Mouse (Mus musculus): ENCODE results near the gene Olfr488. TPM values are rescaled to one million over a fixed set of nuclear protein-coding genes. Genes with fewer than 3 reads are reported as not detected.
"Not testable (repeated sequence)": the region's sequence is repeated elsewhere in the genome, so short reads cannot be mapped to it uniquely, and the experiment has no call there.

Gene Olfr488
- not detected in 2 replicates for polyA plus RNA-seq (2014; fragmentation: Nextera tagmentation; extraction: Ambion mirVana)

DNA sequence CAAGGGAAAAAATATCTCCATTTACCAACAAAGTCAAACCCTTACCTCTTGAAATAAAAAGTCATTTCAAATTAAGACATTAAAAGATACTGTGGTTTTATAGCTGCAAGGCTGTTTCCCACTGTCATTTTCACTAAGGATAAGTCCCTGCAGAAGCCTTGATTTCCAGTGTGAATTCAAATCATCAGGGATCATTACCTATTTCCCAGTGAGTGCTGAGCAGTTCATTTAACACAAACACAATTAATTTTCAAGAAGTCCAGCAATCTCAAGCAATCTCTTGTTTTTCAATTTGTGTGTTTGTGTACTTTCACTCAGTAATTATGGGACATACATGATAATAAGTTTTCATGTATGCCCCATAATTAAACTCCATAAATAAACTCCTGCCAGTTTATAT lies at the start of gene Olfr488:
TSS of gene Olfr488 (minus strand) at position 101 of the 400 bp plus-strand sequence.
- no peaks in the 10 kb centered on the region for H3K9me3 ChIP-seq (ENCODE audit: control insufficient read depth, low read length)
- H3K4me3 ChIP-seq (ENCODE audit: low read depth, low read length), result no peak within 1 kb of the TSS
- no peak within 1 kb of the TSS for H3K4me2 ChIP-seq (ENCODE audit: low read depth)
- no peaks in the 10 kb centered on the region for H3K4me1 ChIP-seq (ENCODE audit: control insufficient read depth, insufficient read depth, low read length)
- DNase-seq (ENCODE audit: low spot score) (no peak), ATAC-seq (ENCODE audit: insufficient read depth, low FRiP score, low TSS enrichment) (no peak)
- no peaks in the 10 kb centered on the region for H3K36me3 ChIP-seq (ENCODE audit: control insufficient read depth, insufficient read depth, low read length)
- no peaks in the 10 kb centered on the region for H3K27me3 ChIP-seq (ENCODE audit: control insufficient read depth, insufficient read depth, low read length)
- H3K27ac ChIP-seq (ENCODE audit: low read depth, low read length), result no peak within 1 kb of the TSS
- no peak within 1 kb of the TSS for H3K9ac ChIP-seq (ENCODE audit: low read length)

GRCm38 (mm10) chr7:108288834-108289233 lies 30.7 kb upstream of the Olfr488 start, which contains the start of gene Olfr490:
Olfr490 (minus strand) TSS chr7:108288934.
- Histone ChIP-seq H3K27ac (ENCODE audit: low read depth, low read length) (no peak within 1 kb of the TSS), H3K4me2 (ENCODE audit: low read depth) (no peak within 1 kb of the TSS), H3K9me3 (ENCODE audit: control insufficient read depth, low read length) (no peaks in the 10 kb centered on the region), H3K27me3 (ENCODE audit: control insufficient read depth, insufficient read depth, low read length) (no peaks in the 10 kb centered on the region), H3K4me1 (ENCODE audit: control insufficient read depth, insufficient read depth, low read length) (no peaks in the 10 kb centered on the region), H3K9ac (ENCODE audit: low read length) (no peak within 1 kb of the TSS), H3K36me3 (ENCODE audit: control insufficient read depth, insufficient read depth, low read length) (no peaks in the 10 kb centered on the region), H3K4me3 (ENCODE audit: low read depth, low read length) (no peak within 1 kb of the TSS)
- ATAC-seq (ENCODE audit: insufficient read depth, low FRiP score, low TSS enrichment) (no peak), DNase-seq (ENCODE audit: low spot score) (no peak)

DNA sequence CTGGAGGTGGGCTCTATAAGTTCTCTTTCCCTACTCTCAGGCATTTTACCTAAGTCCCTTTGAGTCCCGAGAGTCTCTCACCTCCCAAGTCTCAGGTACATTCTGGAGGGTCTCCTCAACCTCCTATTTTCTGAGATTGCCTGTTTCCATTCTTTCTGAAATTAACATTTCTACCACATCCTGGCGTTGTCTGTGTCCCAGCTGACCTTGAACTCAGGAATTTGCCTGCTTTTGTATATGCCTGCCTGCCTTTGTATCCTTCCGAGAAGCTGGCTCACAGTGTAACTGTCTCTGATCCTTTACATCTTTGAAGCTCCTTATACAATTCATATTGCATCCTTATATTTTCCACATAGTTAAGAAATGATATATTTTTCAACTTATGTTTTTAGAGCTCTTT lies 24.6 kb downstream of the Olfr488 start:
- no peaks in the 10 kb centered on the region for H3K27me3 ChIP-seq (ENCODE audit: control insufficient read depth, insufficient read depth, low read length)
- H3K4me3 ChIP-seq (ENCODE audit: low read depth, low read length), result no peak overlapping the region
- H3K4me2 ChIP-seq (ENCODE audit: low read depth), result no peak overlapping the region
- H3K27ac ChIP-seq (ENCODE audit: low read depth, low read length), result no peak overlapping the region
- H3K36me3 ChIP-seq (ENCODE audit: control insufficient read depth, insufficient read depth, low read length), result no peaks in the 10 kb centered on the region
- WGBS, result 76% methylated on average over 3 of the region's 3 CpGs
- no peaks in the 10 kb centered on the region for H3K4me1 ChIP-seq (ENCODE audit: control insufficient read depth, insufficient read depth, low read length)
- DNase-seq (ENCODE audit: low spot score) (no peak), ATAC-seq (ENCODE audit: insufficient read depth, low FRiP score, low TSS enrichment) (no peak)
- no peak overlapping the region for H3K9ac ChIP-seq (ENCODE audit: low read length)
- H3K9me3 ChIP-seq (ENCODE audit: control insufficient read depth, low read length), result no peaks in the 10 kb centered on the region

DNA sequence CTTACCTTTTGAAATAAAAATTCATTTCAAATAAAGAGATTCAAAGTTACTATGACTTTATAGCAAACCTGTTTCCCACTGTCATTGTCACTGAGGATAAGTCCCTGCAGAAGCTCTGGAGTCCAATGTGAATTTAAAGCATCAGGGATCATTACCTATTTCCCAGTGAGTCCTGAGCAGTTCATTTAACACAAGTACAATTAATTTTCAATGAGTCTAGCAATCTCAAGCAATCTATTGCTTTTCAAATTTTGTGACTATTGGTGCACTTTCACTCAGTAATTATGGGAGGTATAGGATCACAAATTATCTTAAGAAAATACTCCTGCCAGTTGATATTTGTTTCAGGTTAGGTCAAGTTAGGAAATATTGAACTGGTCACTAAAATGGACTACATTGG lies 43.6 kb downstream of the Olfr488 start, which contains the start of gene Olfr487:
TSS of gene Olfr487 (minus strand) at position 101 of the 400 bp plus-strand sequence.
- ATAC-seq (ENCODE audit: insufficient read depth, low FRiP score, low TSS enrichment); H3K4me1 ChIP-seq (ENCODE audit: control insufficient read depth, insufficient read depth, low read length); H3K4me2 ChIP-seq (ENCODE audit: low read depth); DNase-seq (ENCODE audit: low spot score); H3K27me3 ChIP-seq (ENCODE audit: control insufficient read depth, insufficient read depth, low read length); H3K9ac ChIP-seq (ENCODE audit: low read length); H3K36me3 ChIP-seq (ENCODE audit: control insufficient read depth, insufficient read depth, low read length); H3K27ac ChIP-seq (ENCODE audit: low read depth, low read length); H3K9me3 ChIP-seq (ENCODE audit: control insufficient read depth, low read length); H3K4me3 ChIP-seq (ENCODE audit: low read depth, low read length): not testable (repeated sequence)

Other genes with a start within 250 kb of the Olfr488 start
- not detected in 2 replicates for gene Olfr478, start 224.4 kb downstream of the Olfr488 start, polyA plus RNA-seq (2014; fragmentation: Nextera tagmentation; extraction: Ambion mirVana)
- gene Olfr479, start 207.7 kb downstream of the Olfr488 start, polyA plus RNA-seq (2014; fragmentation: Nextera tagmentation; extraction: Ambion mirVana), result not detected in 2 replicates
- gene Olfr480, start 191.0 kb downstream of the Olfr488 start, polyA plus RNA-seq (2014; fragmentation: Nextera tagmentation; extraction: Ambion mirVana), result not detected in 2 replicates
- gene Olfr481, start 178.5 kb downstream of the Olfr488 start, polyA plus RNA-seq (2014; fragmentation: Nextera tagmentation; extraction: Ambion mirVana), result not detected in 2 replicates
- gene Olfr482, start 160.8 kb downstream of the Olfr488 start, polyA plus RNA-seq (2014; fragmentation: Nextera tagmentation; extraction: Ambion mirVana), result not detected in 2 replicates
- gene Olfr483, start 157.5 kb downstream of the Olfr488 start, polyA plus RNA-seq (2014; fragmentation: Nextera tagmentation; extraction: Ambion mirVana), result not detected in 2 replicates
- not detected in 2 replicates for gene Olfr484, start 130.9 kb downstream of the Olfr488 start, polyA plus RNA-seq (2014; fragmentation: Nextera tagmentation; extraction: Ambion mirVana)
- not detected in 2 replicates for gene Olfr485, start 98.5 kb downstream of the Olfr488 start, polyA plus RNA-seq (2014; fragmentation: Nextera tagmentation; extraction: Ambion mirVana)
- not detected in 2 replicates for gene Olfr486, start 85.6 kb downstream of the Olfr488 start, polyA plus RNA-seq (2014; fragmentation: Nextera tagmentation; extraction: Ambion mirVana)
- gene Olfr487, start 43.7 kb downstream of the Olfr488 start, polyA plus RNA-seq (2014; fragmentation: Nextera tagmentation; extraction: Ambion mirVana), result not detected in 2 replicates
- not detected in 2 replicates for gene Olfr490, start 30.6 kb upstream of the Olfr488 start, polyA plus RNA-seq (2014; fragmentation: Nextera tagmentation; extraction: Ambion mirVana)
- gene Olfr491, start 55.1 kb upstream of the Olfr488 start, polyA plus RNA-seq (2014; fragmentation: Nextera tagmentation; extraction: Ambion mirVana), result not detected in 2 replicates
- gene Olfr492, start 65.3 kb upstream of the Olfr488 start, polyA plus RNA-seq (2014; fragmentation: Nextera tagmentation; extraction: Ambion mirVana), result not detected in 2 replicates
- not detected in 2 replicates for gene Olfr493, start 88.6 kb upstream of the Olfr488 start, polyA plus RNA-seq (2014; fragmentation: Nextera tagmentation; extraction: Ambion mirVana)
- not detected in 2 replicates for gene Olfr494, start 107.0 kb upstream of the Olfr488 start, polyA plus RNA-seq (2014; fragmentation: Nextera tagmentation; extraction: Ambion mirVana)
- not detected in 2 replicates for gene Olfr495, start 134.8 kb upstream of the Olfr488 start, polyA plus RNA-seq (2014; fragmentation: Nextera tagmentation; extraction: Ambion mirVana)
- not detected in 2 replicates for gene Olfr497, start 162.1 kb upstream of the Olfr488 start, polyA plus RNA-seq (2014; fragmentation: Nextera tagmentation; extraction: Ambion mirVana)
- not detected in 2 replicates for gene Olfr498, start 207.0 kb upstream of the Olfr488 start, polyA plus RNA-seq (2014; fragmentation: Nextera tagmentation; extraction: Ambion mirVana)